Mouse (Mus musculus): ENCODE results near the gene Wbp1l.

The Wbp1l gene

GRCm38 (mm10) chr19:46629807-46630206 lies 30.9 kb downstream of the Wbp1l start:
- no peak for DNase-seq (ENCODE audit: low read depth, low spot score)

- DNase-seq (ENCODE audit: low read depth, low spot score), result no peak
Observed at GRCm38 (mm10) chr19:46631637-46632036, 32.8 kb downstream of the Wbp1l start.

DNA sequence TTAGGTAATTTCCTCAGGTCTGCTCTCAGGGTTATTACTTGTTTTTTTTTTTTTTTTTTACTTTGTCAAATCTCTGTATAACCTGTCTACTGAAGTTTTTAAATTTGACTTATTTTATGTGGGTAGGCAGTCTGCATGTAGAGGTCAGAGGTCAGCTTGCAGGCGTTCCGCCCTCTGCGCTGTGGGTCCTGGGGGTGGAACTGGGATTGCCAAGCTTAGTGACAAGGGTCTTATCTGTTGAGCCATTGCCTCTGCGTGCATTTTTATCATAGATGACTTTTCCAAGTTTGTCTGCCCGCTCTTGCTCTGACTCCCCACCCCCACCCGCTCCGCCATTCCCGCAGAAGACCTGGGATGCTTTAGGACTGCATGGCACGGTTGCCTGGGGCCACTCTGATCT lies 36.9 kb downstream of the Wbp1l start:
- no peak for DNase-seq (ENCODE audit: low read depth, low spot score)

- no peak for DNase-seq (ENCODE audit: low read depth, low spot score)
Observed at GRCm38 (mm10) chr19:46637598-46637997, 38.7 kb downstream of the Wbp1l start.

DNA sequence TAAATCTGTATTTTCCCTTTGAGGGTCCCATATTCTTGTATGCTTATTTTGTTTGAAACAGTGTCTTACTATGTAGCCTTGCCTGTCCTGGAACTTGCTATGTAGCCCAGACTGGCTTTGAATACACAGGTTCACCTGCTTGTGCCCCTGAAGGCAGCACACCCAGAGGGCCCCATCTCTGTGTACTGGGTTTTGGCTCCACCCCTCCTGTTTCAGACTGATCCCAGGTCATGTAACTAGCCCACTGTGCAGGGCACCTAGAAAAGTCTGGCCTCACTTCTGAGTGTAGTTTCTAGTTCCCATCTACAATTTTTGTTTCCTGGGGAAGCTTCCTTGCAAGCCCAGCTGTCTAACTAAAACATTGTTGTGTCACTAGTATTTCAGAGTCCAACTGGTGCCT lies 40.2 kb downstream of the Wbp1l start:
- DNase-seq (ENCODE audit: low read depth, low spot score), result no peak

DNA sequence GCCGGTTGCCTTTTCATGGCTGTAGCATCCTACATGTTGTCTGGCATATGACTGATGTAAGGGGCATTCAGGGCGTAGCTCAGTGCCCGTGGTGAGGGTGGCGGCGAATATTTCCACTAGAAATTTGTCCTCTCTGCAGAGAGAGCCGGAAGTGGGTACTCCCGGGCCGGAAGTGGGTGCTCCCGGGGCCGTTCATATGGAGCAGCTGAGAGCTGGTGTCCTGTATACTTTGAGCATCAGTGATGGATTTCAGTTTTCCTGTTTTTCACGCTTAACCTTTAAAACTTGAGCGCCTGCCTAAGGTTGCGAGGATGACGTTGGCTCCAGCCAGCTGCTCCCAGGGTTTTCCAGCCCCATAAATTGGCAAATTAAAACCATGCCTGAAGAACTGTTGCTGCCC lies 40.6 kb downstream of the Wbp1l start:
- no peak for DNase-seq (ENCODE audit: low read depth, low spot score)

DNA sequence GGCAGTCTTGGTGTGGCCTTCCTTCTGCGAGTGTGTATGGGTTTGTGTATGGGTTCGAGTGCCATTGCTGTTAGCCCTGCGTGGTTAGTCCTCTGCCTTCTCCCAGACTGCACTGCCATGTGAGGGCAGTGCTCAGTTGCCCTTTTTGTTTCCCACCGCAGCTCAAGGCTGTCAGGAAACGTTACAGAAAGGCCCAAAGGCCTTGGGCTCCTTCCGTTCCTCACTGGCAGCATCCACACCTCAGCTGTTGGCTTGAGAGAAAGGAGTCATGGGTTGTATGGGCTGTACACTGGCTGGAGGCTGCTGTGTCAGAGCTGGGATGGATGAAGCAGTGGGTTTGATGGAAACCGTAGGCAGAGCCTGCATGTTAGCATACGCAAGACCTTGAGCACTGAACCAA lies 41.9 kb downstream of the Wbp1l start:
- DNase-seq (ENCODE audit: low read depth, low spot score), result no peak

- no peak for DNase-seq (ENCODE audit: low read depth, low spot score)
Observed at GRCm38 (mm10) chr19:46641420-46642085, 42.7 kb downstream of the Wbp1l start.

GRCm38 (mm10) chr19:46642136-46642753 lies 43.4 kb downstream of the Wbp1l start:
- no peak for DNase-seq (ENCODE audit: low read depth, low spot score)

DNA sequence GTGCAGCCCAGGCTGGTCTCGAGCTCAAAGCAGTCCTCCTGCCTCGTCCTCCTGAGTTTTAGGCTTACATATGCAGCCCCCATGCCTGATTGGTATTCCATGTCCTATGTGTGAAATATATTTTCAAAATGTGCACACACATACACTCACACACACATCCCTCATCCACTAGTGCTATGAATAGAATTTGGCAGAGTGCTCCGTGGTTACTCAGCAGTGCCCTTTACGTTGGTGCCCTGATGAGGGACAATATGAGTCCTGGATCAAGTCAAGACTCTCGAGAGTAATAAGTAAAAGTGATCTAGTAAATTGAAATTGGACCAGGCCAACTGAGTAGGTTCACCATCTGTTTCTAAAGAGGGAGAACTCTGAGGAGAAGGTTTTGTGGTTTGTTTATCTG lies 44.4 kb downstream of the Wbp1l start:
- no peak for DNase-seq (ENCODE audit: low read depth, low spot score)

GRCm38 (mm10) chr19:46644343-46644792 lies 45.5 kb downstream of the Wbp1l start:
- DNase-seq (ENCODE audit: low read depth, low spot score), result no peak

GRCm38 (mm10) chr19:46644793-46645602 lies 46.1 kb downstream of the Wbp1l start:
- DNase-seq (ENCODE audit: low read depth, low spot score), result no peak

DNA sequence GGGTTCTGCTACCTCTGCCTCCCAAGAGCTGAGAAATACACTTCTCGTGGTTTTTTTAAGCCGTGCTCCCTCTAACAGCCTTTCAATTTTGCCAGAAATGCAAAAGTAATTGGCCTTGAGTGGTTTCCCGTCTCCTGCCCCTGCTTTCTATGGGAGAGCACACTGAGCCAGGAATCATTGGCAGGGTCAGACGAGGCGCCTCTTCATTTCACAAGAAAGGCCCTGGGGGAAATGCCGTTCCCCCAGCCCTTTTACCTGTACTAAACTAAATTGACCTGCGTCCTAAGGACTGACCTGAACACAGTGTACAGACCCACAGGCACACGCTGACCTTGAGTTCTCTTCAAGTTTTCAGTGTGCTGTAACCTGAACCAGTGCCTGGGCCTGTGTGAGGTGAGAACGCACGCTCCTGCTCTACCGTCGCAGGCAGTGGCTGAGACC lies 47.2 kb downstream of the Wbp1l start:
- no peak for DNase-seq (ENCODE audit: low read depth, low spot score)

GRCm38 (mm10) chr19:46647254-46647653 lies 48.4 kb downstream of the Wbp1l start:
- no peak for DNase-seq (ENCODE audit: low read depth, low spot score)

DNA sequence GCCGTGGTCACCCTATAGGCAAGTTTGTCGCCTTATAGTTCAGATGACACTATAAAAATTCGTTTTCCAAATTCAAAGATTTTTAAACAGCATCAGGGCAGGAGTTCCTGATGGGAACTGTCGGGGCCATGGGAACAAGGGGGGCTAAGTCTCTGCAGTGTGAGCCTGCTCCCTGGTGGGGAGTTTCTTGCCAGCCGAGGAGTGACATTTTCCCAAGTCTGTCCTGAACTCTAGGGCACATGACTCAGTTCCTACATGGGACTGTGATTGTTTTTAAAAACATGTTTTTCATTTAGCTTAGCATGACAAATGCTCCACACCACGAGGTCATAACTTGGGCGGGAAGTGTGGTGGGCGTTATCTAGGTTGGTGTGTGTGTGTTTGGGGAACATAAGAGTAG lies 49.0 kb downstream of the Wbp1l start:
- DNase-seq (ENCODE audit: low read depth, low spot score), result no peak

DNA sequence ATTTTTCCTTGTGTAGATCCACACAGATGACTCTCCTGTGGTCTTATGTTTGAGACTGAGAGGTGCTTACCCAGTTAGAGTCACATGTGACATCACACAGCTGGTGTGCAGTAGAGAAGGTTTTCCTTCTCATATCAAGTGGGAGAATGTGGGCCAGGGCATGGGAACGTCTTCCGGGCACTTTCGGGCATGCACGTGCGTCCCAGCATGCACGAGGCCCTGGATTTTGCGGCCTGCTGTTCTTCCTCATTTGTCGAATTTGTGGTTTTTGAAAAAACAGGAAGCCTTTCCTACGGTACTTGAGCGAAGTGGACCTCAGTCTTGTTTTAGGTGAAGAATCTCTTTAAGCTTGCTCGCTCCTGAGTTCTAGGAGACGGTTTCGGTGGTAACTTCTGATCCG lies 49.7 kb downstream of the Wbp1l start:
- DNase-seq (ENCODE audit: low read depth, low spot score), result no peak

GRCm38 (mm10) chr19:46653188-46653587 lies 54.3 kb downstream of the Wbp1l start:
- no peak for DNase-seq (ENCODE audit: low read depth, low spot score)

GRCm38 (mm10) chr19:46653616-46654235 lies 54.8 kb downstream of the Wbp1l start:
- no peak for DNase-seq (ENCODE audit: low read depth, low spot score)

DNA sequence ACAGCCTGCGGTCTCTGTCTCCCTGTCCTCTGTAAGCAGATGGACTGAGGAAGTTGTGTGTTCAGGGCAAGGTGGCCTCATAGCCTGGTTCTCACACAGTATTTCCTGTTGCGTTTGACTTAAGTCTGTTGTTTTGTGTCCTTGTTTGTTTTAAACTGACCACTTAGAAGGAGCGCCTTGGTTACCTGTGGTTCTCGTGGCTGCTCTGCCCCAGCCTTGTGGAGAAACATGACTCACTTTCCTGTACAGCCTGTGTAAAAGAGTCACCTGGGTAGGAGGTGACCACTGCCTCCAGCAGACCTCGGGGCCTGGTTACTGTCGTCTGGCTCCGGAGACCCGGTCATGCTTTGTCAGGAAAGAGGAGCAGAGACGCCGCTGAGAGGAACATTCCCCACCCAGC lies 56.7 kb downstream of the Wbp1l start:
- no peak for DNase-seq (ENCODE audit: low read depth, low spot score)

GRCm38 (mm10) chr19:46656151-46656840 lies 57.4 kb downstream of the Wbp1l start:
- peak; percentile 34 for DNase-seq (ENCODE audit: low read depth, low spot score)

GRCm38 (mm10) chr19:46657339-46658020 lies 58.6 kb downstream of the Wbp1l start:
- peak; percentile 84 for DNase-seq (ENCODE audit: low read depth, low spot score)

Data from ES-CJ7 (cell line).